Mouse (Mus musculus) liver, embryonic 14.5 days (tissue): ENCODE measurements around the gene Tubb1. TPM values are rescaled to one million over a fixed set of nuclear protein-coding genes. Genes with fewer than 3 reads are reported as not detected.

ENCODE experiments used
- ATAC-seq: fragments of 200-750 bp; cut with Nextera tagmentation; 2 replicates; pipeline ENCODE4 v1.8.0; 2017; ENCODE audit warnings: moderate number of reproducible peaks, mild to moderate bottlenecking, moderate library complexity; ENCODE audit not compliant: insufficient read depth
- DNase-seq, 3 experiments: peaks; one replicate each; pipeline ENCODE4 v3.0.0-alpha.2; 2012 to 2013; ENCODE audit warnings: low read depth in 3 of 3, low spot score in 3 of 3
- H3K27ac ChIP-seq: fragments of 300-500 bp; sonication (generic); 2 replicates; pipeline ENCODE4 v1.5.1; 2014; ENCODE audit warnings: moderate library complexity, mild to moderate bottlenecking, control low read depth, inconsistent platforms
- H3K27me3 ChIP-seq: fragments of 300-500 bp; sonication (generic); 2 replicates; pipeline ENCODE4 v1.6.1; 2014; ENCODE audit warnings: mild to moderate bottlenecking, low read length, moderate library complexity; ENCODE audit not compliant: control insufficient read depth, insufficient read depth
- H3K36me3 ChIP-seq: fragments of 300-500 bp; sonication (generic); replicated peaks from 2 replicates; pipeline ENCODE4 v1.6.1; 2014; ENCODE audit warnings: low read depth; ENCODE audit not compliant: control insufficient read depth, insufficient read depth
- H3K4me1 ChIP-seq, 2 experiments: fragments of 200-500 bp in 1 of 2; fragments of 300-500 bp in 1 of 2; sonication (generic) in 1 of 2; replicated peaks; 2 replicates each; pipeline ENCODE4 v1.6.1; 2012 to 2014; ENCODE audit warnings: antibody characterized with exemption in 1 of 2, inconsistent platforms in 1 of 2, low read length in 1 of 2; ENCODE audit not compliant: control insufficient read depth in 2 of 2, insufficient read depth in 2 of 2
- H3K4me2 ChIP-seq: fragments of 300-500 bp; sonication (generic); 2 replicates; pipeline ENCODE4 v1.6.1; 2014; ENCODE audit warnings: low read depth, mild to moderate bottlenecking, control low read depth, moderate library complexity
- H3K4me3 ChIP-seq, 2 experiments: fragments of 200-500 bp in 1 of 2; fragments of 300-500 bp in 1 of 2; sonication (generic) in 1 of 2; 2 replicates each; pipeline ENCODE4 v1.5.1; 2012 to 2014; ENCODE audit warnings: low read depth in 2 of 2, low read length in 2 of 2, mild to moderate bottlenecking in 2 of 2, control low read depth in 1 of 2, inconsistent platforms in 1 of 2, moderate library complexity in 1 of 2; ENCODE audit not compliant: insufficient read depth in 1 of 2
- H3K9ac ChIP-seq: fragments of 300-500 bp; sonication (generic); replicated peaks from 2 replicates; pipeline ENCODE4 v1.6.1; 2014; ENCODE audit warnings: mild to moderate bottlenecking, control low read depth, moderate library complexity
- H3K9me3 ChIP-seq: fragments of 300-500 bp; sonication (generic); 2 replicates; pipeline ENCODE4 v1.6.1; 2016; ENCODE audit warnings: low read length, mixed read lengths; ENCODE audit not compliant: control insufficient read depth
- CTCF ChIP-seq: IDR thresholded peaks from 2 replicates; pipeline ENCODE4 v1.5.1; 2016; ENCODE audit warnings: antibody characterized with exemption, low read depth, control low read depth
- EP300 ChIP-seq: IDR thresholded peaks from 2 replicates; pipeline ENCODE4 v1.6.1; 2016; ENCODE audit warnings: antibody characterized with exemption, low read depth
- WGBS: fragments of 180-500 bp; shearing (Covaris S2); extraction: QIAGEN DNeasy Blood & Tissue Kit; methylation state at CpG from one replicate; pipeline ENCODE4 v1.1.7; 2014; ENCODE audit not compliant: insufficient replicate concordance; 5-methylcytosine and 5-hydroxymethylcytosine counted together
- polyA plus RNA-seq, 2 experiments: library from polyadenylated mRNA; depleted of rRNA in 1 of 2; stranded (reverse) in 1 of 2; unstranded in 1 of 2; fragments of >200 nt; fragmentation: Nextera tagmentation in 1 of 2; extraction: Ambion mirVana in 1 of 2; gene quantifications; 2 replicates each; pipeline versions ENCODE4 v1.2.1 to v1.2.3; 2012 to 2014

Tubb1 gene
- polyA plus RNA-seq, 2 experiments: 24.3 to 24.9 TPM

- 84% methylated on average over 9 of the region's 9 CpGs for WGBS
- no peak overlapping the region for H3K27ac ChIP-seq
- H3K4me1 ChIP-seq: peaks cover 14 to 27% of the 10 kb centered on the region in 2 experiments
- H3K9ac ChIP-seq: no peak overlapping the region
- no peak overlapping the region for H3K4me3 ChIP-seq
- no peaks in the 10 kb centered on the region for H3K9me3 ChIP-seq
- ATAC-seq (no peak), DNase-seq (no peak)
- H3K4me2 ChIP-seq: no peak overlapping the region
- no peaks in the 10 kb centered on the region; the same call in none of the 2 replicates for H3K36me3 ChIP-seq
- no peaks in the 10 kb centered on the region for H3K27me3 ChIP-seq
- TF ChIP-seq CTCF: no peak
- TF ChIP-seq EP300: no peak
Observed at GRCm38 (mm10) chr2:174434943-174435342, 15.6 kb upstream of the Tubb1 start.

- Histone ChIP-seq H3K27ac (no peak overlapping the region), H3K4me3 (no peak overlapping the region), H3K9me3 (no peaks in the 10 kb centered on the region), H3K9ac (no peak overlapping the region), H3K4me1 (peaks cover 14 to 30% of the 10 kb centered on the region in 2 experiments), H3K4me2 (no peak overlapping the region), H3K27me3 (no peaks in the 10 kb centered on the region), H3K36me3 (no peaks in the 10 kb centered on the region; the same call in none of the 2 replicates)
- TF ChIP-seq EP300 (no peak), CTCF (no peak)
- DNase-seq: no peak
- WGBS: 71% methylated on average over 26 of the region's 26 CpGs
- no peak for ATAC-seq
Observed at GRCm38 (mm10) chr2:174436076-174436701, 14.3 kb upstream of the Tubb1 start.

GRCm38 (mm10) chr2:174436916-174437696 is 13.4 kb upstream of the Tubb1 start:
- no peak overlapping the region for H3K9ac ChIP-seq
- ATAC-seq (no peak), DNase-seq (no peak)
- peak overlapping the region in 1 of 2 experiments; percentile 1; a peak in 1 of 4 replicates for H3K4me3 ChIP-seq
- 83% methylated on average over 7 of the region's 7 CpGs for WGBS
- H3K9me3 ChIP-seq: no peaks in the 10 kb centered on the region
- peaks cover 14 to 30% of the 10 kb centered on the region in 2 experiments for H3K4me1 ChIP-seq
- TF ChIP-seq CTCF: no peak
- TF ChIP-seq EP300: no peak
- no peak overlapping the region for H3K27ac ChIP-seq
- no peaks in the 10 kb centered on the region; the same call in none of the 2 replicates for H3K36me3 ChIP-seq
- H3K27me3 ChIP-seq: no peaks in the 10 kb centered on the region
- peak overlapping the region; percentile 98 for H3K4me2 ChIP-seq

- Histone ChIP-seq H3K9me3 (no peaks in the 10 kb centered on the region), H3K36me3 (no peaks in the 10 kb centered on the region; the same call in 1 of the 2 replicates), H3K4me1 (peaks cover 14 to 31% of the 10 kb centered on the region in 2 experiments), H3K9ac (no peak overlapping the region), H3K4me3 (peak overlapping the region; percentile 71 to 72), H3K27ac (no peak overlapping the region), H3K4me2 (peak overlapping the region; percentile 98), H3K27me3 (no peaks in the 10 kb centered on the region)
- ATAC-seq (no peak), DNase-seq (no peak)
- no peak for TF ChIP-seq CTCF
- TF ChIP-seq EP300: no peak
- WGBS: 80% methylated on average over 4 of the region's 4 CpGs
Observed at GRCm38 (mm10) chr2:174437697-174437982, 12.9 kb upstream of the Tubb1 start.

GRCm38 (mm10) chr2:174438181-174438580 is 12.3 kb upstream of the Tubb1 start:
- H3K4me2 ChIP-seq: peak overlapping the region; percentile 98
- WGBS: 59% methylated on average over 11 of the region's 11 CpGs
- no peaks in the 10 kb centered on the region for H3K27me3 ChIP-seq
- DNase-seq: no peak
- ATAC-seq: no peak
- H3K27ac ChIP-seq: no peak overlapping the region
- H3K4me1 ChIP-seq: peaks cover 14 to 33% of the 10 kb centered on the region in 2 experiments
- H3K9ac ChIP-seq: peak overlapping the region; percentile 71
- no peak for TF ChIP-seq CTCF
- no peak for TF ChIP-seq EP300
- no peaks in the 10 kb centered on the region for H3K9me3 ChIP-seq
- H3K4me3 ChIP-seq: peak overlapping the region; percentile 71 to 72
- H3K36me3 ChIP-seq: no peaks in the 10 kb centered on the region; the same call in 1 of the 2 replicates
